Mouse (Mus musculus): ENCODE measurements around the gene Pou1f1.
A peak's percentile ranks its signal among the peaks of the same experiment; 100 is the strongest.

Pou1f1 gene

GRCm38 (mm10) chr16:65520211-65520610, at the start of gene Pou1f1:
TSS of gene Pou1f1 (plus strand) at chr16:65520511.
- DNase-seq (ENCODE audit: low read depth, low spot score), result no peak

- no peak for DNase-seq (ENCODE audit: low read depth, low spot score)
Observed at GRCm38 (mm10) chr16:65470650-65471049, 49.7 kb upstream of the Pou1f1 start.

GRCm38 (mm10) chr16:65472472-65473001, 47.8 kb upstream of the Pou1f1 start:
- DNase-seq (ENCODE audit: low read depth, low spot score), result no peak

GRCm38 (mm10) chr16:65485726-65486125, 34.6 kb upstream of the Pou1f1 start:
- no peak for DNase-seq (ENCODE audit: low read depth, low spot score)

- DNase-seq (ENCODE audit: low read depth, low spot score), result no peak
Observed at GRCm38 (mm10) chr16:65496030-65496429, 24.3 kb upstream of the Pou1f1 start.

GRCm38 (mm10) chr16:65497049-65497448, 23.3 kb upstream of the Pou1f1 start:
- no peak for DNase-seq (ENCODE audit: low read depth, low spot score)

GRCm38 (mm10) chr16:65514223-65514622, 6.1 kb upstream of the Pou1f1 start:
- no peak for DNase-seq (ENCODE audit: low read depth, low spot score)

GRCm38 (mm10) chr16:65526004-65526403, 5.7 kb downstream of the Pou1f1 start:
- no peak for DNase-seq (ENCODE audit: low read depth, low spot score)

- DNase-seq (ENCODE audit: low read depth, low spot score), result no peak
Observed at GRCm38 (mm10) chr16:65526695-65527094, 6.4 kb downstream of the Pou1f1 start.

- DNase-seq (ENCODE audit: low read depth, low spot score), result no peak
Observed at GRCm38 (mm10) chr16:65529589-65529988, 9.3 kb downstream of the Pou1f1 start.

GRCm38 (mm10) chr16:65531663-65532062, 11.4 kb downstream of the Pou1f1 start:
- no peak for DNase-seq (ENCODE audit: low read depth, low spot score)

- DNase-seq (ENCODE audit: low read depth, low spot score), result no peak
Observed at GRCm38 (mm10) chr16:65533315-65533999, 13.1 kb downstream of the Pou1f1 start.

- DNase-seq (ENCODE audit: low read depth, low spot score), result no peak
Observed at GRCm38 (mm10) chr16:65543676-65544293, 23.5 kb downstream of the Pou1f1 start.

GRCm38 (mm10) chr16:65548960-65549359, 28.6 kb downstream of the Pou1f1 start:
- DNase-seq (ENCODE audit: low read depth, low spot score), result no peak

- DNase-seq (ENCODE audit: low read depth, low spot score), result no peak
Observed at GRCm38 (mm10) chr16:65550814-65551213, 30.5 kb downstream of the Pou1f1 start.

GRCm38 (mm10) chr16:65554267-65554666, 34.0 kb downstream of the Pou1f1 start:
- DNase-seq (ENCODE audit: low read depth, low spot score), result no peak

GRCm38 (mm10) chr16:65557369-65557768, 37.1 kb downstream of the Pou1f1 start:
- no peak for DNase-seq (ENCODE audit: low read depth, low spot score)

GRCm38 (mm10) chr16:65559591-65559990, 39.3 kb downstream of the Pou1f1 start:
- DNase-seq (ENCODE audit: low read depth, low spot score), result no peak

- no peak for DNase-seq (ENCODE audit: low read depth, low spot score)
Observed at GRCm38 (mm10) chr16:65560996-65561962, 41.0 kb downstream of the Pou1f1 start.

- DNase-seq (ENCODE audit: low read depth, low spot score), result peak; percentile 89
Observed at GRCm38 (mm10) chr16:65561963-65562863, 41.9 kb downstream of the Pou1f1 start, which contains the start of gene Chmp2b. TSS of gene Chmp2b (minus strand) at chr16:65562726.

- DNase-seq (ENCODE audit: low read depth, low spot score), result no peak
Observed at GRCm38 (mm10) chr16:65562864-65563206, 42.5 kb downstream of the Pou1f1 start.

All from skeletal muscle tissue, adult 2 months (tissue).